Mouse (Mus musculus): ENCODE measurements at regions not wholly inside any gene's neighbourhood (a gene's known extent, or its start where the extent isn't known, plus 50 kb on each side); places are given as distances from the start of the nearest gene placed in this dataset.

GRCm38 (mm10) chr2:133614672-133615071 lies 62.7 kb downstream of the Bmp2 start:
- TF ChIP-seq CHD2 (IDR thresholded peaks at IDR 0.05; ENCODE audit: low read depth, low read length) (no peak), ZNF384 (IDR thresholded peaks at IDR 0.05; ENCODE audit: low read depth, low read length) (no peak), ZC3H11A (IDR thresholded peaks at IDR 0.05; ENCODE audit: borderline replicate concordance, low read depth, low read length) (peak; percentile 45; the same call in 1 of the 2 replicates)
- in situ Hi-C loops (cut with MboI; ENCODE audit: low sequenced_read_pairs in 2 of 2, unreplicated experiment in 2 of 2) = no loop called here
- Histone ChIP-seq H3K4me3 (ENCODE audit: insufficient read depth in 1 of 2, low read depth in 1 of 2, low read length in 2 of 2, poor library complexity in 1 of 2, severe bottlenecking in 1 of 2) (no peak overlapping the region), H3K27ac (ENCODE audit: insufficient read depth, low read depth, low read length, poor library complexity, severe bottlenecking) (no peak overlapping the region), H3K4me1 (ENCODE audit: control insufficient read depth in 2 of 2, insufficient read depth in 2 of 2, low read length in 2 of 2, poor library complexity in 1 of 2) (no peaks in the 10 kb centered on the region), H3K36me3 (ENCODE audit: control insufficient read depth, insufficient read depth, low read length, poor library complexity, severe bottlenecking) (no peaks in the 10 kb centered on the region), H3K9ac (ENCODE audit: insufficient read depth, low read depth, low read length, poor library complexity, severe bottlenecking) (no peak overlapping the region; the same call in 1 of the 2 replicates), H3K9me3 (ENCODE audit: control insufficient read depth, insufficient read depth, low read depth, low read length) (no peaks in the 10 kb centered on the region)
- peak; percentile 77 for DNase-seq (ENCODE audit: low read depth, low spot score)

DNA sequence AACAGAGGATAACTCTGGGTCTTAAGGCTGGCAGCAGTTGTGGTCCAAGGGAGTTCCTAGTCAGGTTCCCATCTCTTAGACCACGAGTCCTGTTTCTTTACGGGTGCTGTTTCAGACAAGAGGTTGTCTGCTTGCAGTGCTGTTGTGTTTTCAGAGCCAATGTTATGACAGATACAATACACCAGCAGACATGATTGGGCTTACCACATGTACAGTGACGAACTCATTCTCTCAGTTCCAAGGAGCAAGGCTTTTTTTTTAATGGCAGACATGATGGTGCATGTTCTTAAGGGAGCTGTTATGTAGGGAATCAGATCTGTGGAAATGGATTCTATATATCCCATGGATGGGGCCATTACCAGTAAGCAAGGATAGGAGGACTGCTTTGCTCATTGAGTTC lies 63.3 kb downstream of the Bmp2 start:
- TF ChIP-seq ZNF384 (IDR thresholded peaks at IDR 0.05; ENCODE audit: low read depth, low read length) (no peak), CHD2 (IDR thresholded peaks at IDR 0.05; ENCODE audit: low read depth, low read length) (no peak), HCFC1 (IDR thresholded peaks at IDR 0.05; ENCODE audit: borderline replicate concordance, insufficient read depth, low read length) (no peak), ZC3H11A (IDR thresholded peaks at IDR 0.05; ENCODE audit: borderline replicate concordance, low read depth, low read length) (no peak), MAFK (IDR thresholded peaks at IDR 0.05; ENCODE audit: insufficient read depth, low read depth, low read length) (no peak)
- H3K9me3 ChIP-seq (ENCODE audit: control insufficient read depth, insufficient read depth, low read depth, low read length) = no peaks in the 10 kb centered on the region
- no peaks in the 10 kb centered on the region for H3K4me1 ChIP-seq (ENCODE audit: control insufficient read depth in 2 of 2, insufficient read depth in 2 of 2, low read length in 2 of 2, poor library complexity in 1 of 2)
- no peak overlapping the region for H3K27ac ChIP-seq (ENCODE audit: insufficient read depth, low read depth, low read length, poor library complexity, severe bottlenecking)
- no peak for DNase-seq (ENCODE audit: low read depth, low spot score)
- no peak overlapping the region for H3K9ac ChIP-seq (ENCODE audit: insufficient read depth, low read depth, low read length, poor library complexity, severe bottlenecking)
- no peak overlapping the region for H3K4me3 ChIP-seq (ENCODE audit: insufficient read depth in 1 of 2, low read depth in 1 of 2, low read length in 2 of 2, poor library complexity in 1 of 2, severe bottlenecking in 1 of 2)
- no peaks in the 10 kb centered on the region for H3K36me3 ChIP-seq (ENCODE audit: control insufficient read depth, insufficient read depth, low read length, poor library complexity, severe bottlenecking)
- in situ Hi-C loops (cut with MboI; ENCODE audit: low sequenced_read_pairs in 2 of 2, unreplicated experiment in 2 of 2) = no loop called here

DNA sequence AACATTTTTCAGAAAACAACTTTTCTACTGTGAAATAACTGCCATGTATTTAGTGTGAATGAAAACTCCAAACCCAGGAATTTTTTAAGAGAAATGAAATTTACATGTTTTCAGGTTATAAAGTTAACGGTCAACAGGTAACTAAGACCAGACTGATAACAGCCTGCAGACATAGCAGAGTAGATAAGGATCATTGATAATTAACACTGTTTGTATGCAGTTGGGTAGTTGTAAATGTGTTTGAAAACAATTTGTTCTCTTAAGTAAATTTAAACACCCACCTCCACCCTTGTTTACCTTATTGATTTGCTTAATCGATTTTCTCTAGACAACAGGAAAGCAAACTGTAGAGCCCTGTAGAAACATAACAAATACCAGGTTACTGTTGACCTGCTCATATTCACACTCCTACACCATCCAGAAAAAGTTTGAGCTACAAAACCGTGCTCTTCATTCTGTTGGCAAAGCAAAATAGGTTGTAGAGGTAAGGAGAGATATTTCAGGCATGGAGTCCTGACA lies 65.4 kb downstream of the Bmp2 start:
- no peak overlapping the region for H3K9ac ChIP-seq (ENCODE audit: insufficient read depth, low read depth, low read length, poor library complexity, severe bottlenecking)
- DNase-seq (ENCODE audit: low read depth, low spot score) = no peak
- no peak overlapping the region for H3K27ac ChIP-seq (ENCODE audit: insufficient read depth, low read depth, low read length, poor library complexity, severe bottlenecking)
- no peaks in the 10 kb centered on the region for H3K4me1 ChIP-seq (ENCODE audit: control insufficient read depth in 2 of 2, insufficient read depth in 2 of 2, low read length in 2 of 2, poor library complexity in 1 of 2)
- no peaks in the 10 kb centered on the region for H3K9me3 ChIP-seq (ENCODE audit: control insufficient read depth, insufficient read depth, low read depth, low read length)
- no peaks in the 10 kb centered on the region for H3K36me3 ChIP-seq (ENCODE audit: control insufficient read depth, insufficient read depth, low read length, poor library complexity, severe bottlenecking)
- TF ChIP-seq MAFK (IDR thresholded peaks at IDR 0.05; ENCODE audit: insufficient read depth, low read depth, low read length) (no peak), CHD2 (IDR thresholded peaks at IDR 0.05; ENCODE audit: low read depth, low read length) (no peak), ZC3H11A (IDR thresholded peaks at IDR 0.05; ENCODE audit: borderline replicate concordance, low read depth, low read length) (no peak), HCFC1 (IDR thresholded peaks at IDR 0.05; ENCODE audit: borderline replicate concordance, insufficient read depth, low read length) (no peak), ZNF384 (IDR thresholded peaks at IDR 0.05; ENCODE audit: low read depth, low read length) (no peak)
- in situ Hi-C loops (cut with MboI; ENCODE audit: low sequenced_read_pairs in 2 of 2, unreplicated experiment in 2 of 2) = no loop called here
- H3K4me3 ChIP-seq (ENCODE audit: insufficient read depth in 1 of 2, low read depth in 1 of 2, low read length in 2 of 2, poor library complexity in 1 of 2, severe bottlenecking in 1 of 2) = no peak overlapping the region

DNA sequence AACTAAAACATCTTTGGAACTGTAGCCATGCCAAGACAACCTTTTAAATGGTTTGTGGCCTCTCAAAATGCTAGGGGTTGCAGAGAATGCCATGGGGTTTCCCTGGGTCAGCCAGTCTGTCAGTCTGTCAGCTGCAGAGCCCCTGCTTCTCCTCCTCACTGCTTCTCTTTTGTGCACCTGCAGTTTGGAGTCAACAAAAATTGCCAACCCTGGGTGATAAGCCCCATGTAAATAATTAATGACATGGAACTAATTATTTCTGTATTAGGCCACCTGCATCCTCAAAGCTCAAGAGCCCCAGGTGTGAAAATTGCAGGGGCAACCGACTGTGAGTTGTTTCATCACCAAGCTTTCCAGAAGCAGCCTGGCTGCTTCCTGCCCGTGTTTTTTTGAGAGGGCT lies 70.6 kb downstream of the Bmp2 start:
- H3K9ac ChIP-seq (ENCODE audit: insufficient read depth, low read depth, low read length, poor library complexity, severe bottlenecking) = no peak overlapping the region
- TF ChIP-seq CHD2 (IDR thresholded peaks at IDR 0.05; ENCODE audit: low read depth, low read length) (no peak), ZNF384 (IDR thresholded peaks at IDR 0.05; ENCODE audit: low read depth, low read length) (no peak)
- no peak for DNase-seq (ENCODE audit: low read depth, low spot score)
- no peaks in the 10 kb centered on the region for H3K9me3 ChIP-seq (ENCODE audit: control insufficient read depth, insufficient read depth, low read depth, low read length)
- no peaks in the 10 kb centered on the region for H3K4me1 ChIP-seq (ENCODE audit: control insufficient read depth in 2 of 2, insufficient read depth in 2 of 2, low read length in 2 of 2, poor library complexity in 1 of 2)
- no peak overlapping the region for H3K27ac ChIP-seq (ENCODE audit: insufficient read depth, low read depth, low read length, poor library complexity, severe bottlenecking)
- in situ Hi-C loops (cut with MboI; ENCODE audit: low sequenced_read_pairs in 2 of 2, unreplicated experiment in 2 of 2) = no loop called here
- no peaks in the 10 kb centered on the region for H3K36me3 ChIP-seq (ENCODE audit: control insufficient read depth, insufficient read depth, low read length, poor library complexity, severe bottlenecking)
- no peak overlapping the region for H3K4me3 ChIP-seq (ENCODE audit: insufficient read depth in 1 of 2, low read depth in 1 of 2, low read length in 2 of 2, poor library complexity in 1 of 2, severe bottlenecking in 1 of 2)

DNA sequence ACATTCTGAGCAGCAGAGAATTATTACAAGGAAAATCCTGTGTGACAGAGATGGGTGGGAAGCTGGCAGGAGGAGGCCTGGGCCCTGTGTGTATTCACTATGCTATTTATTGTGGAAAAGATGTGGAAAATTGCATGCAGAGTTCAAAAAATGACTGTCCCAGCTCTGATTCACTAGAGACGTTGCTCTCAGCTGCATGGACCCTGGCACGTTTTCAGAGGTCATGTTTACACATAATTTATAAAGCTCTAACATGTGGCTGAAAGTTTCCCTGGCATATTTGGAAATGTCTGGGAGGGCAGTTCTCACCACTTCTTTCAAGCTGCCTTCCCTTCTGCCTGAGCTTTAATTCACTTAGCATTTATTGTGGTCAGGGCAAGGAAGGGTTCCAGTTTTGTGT lies 73.6 kb downstream of the Bmp2 start:
- no peak for TF ChIP-seq ZNF384 (IDR thresholded peaks at IDR 0.05; ENCODE audit: low read depth, low read length)
- no peak for DNase-seq (ENCODE audit: low read depth, low spot score)
- H3K4me1 ChIP-seq (ENCODE audit: control insufficient read depth in 2 of 2, insufficient read depth in 2 of 2, low read length in 2 of 2, poor library complexity in 1 of 2) = no peaks in the 10 kb centered on the region

More for the DNA sequence above, 73.6 kb downstream of the Bmp2 start:
- Histone ChIP-seq H3K9me3 (ENCODE audit: control insufficient read depth, insufficient read depth, low read depth, low read length) (no peaks in the 10 kb centered on the region), H3K36me3 (ENCODE audit: control insufficient read depth, insufficient read depth, low read length, poor library complexity, severe bottlenecking) (no peaks in the 10 kb centered on the region), H3K27ac (ENCODE audit: insufficient read depth, low read depth, low read length, poor library complexity, severe bottlenecking) (no peak overlapping the region), H3K9ac (ENCODE audit: insufficient read depth, low read depth, low read length, poor library complexity, severe bottlenecking) (no peak overlapping the region), H3K4me3 (ENCODE audit: insufficient read depth in 1 of 2, low read depth in 1 of 2, low read length in 2 of 2, poor library complexity in 1 of 2, severe bottlenecking in 1 of 2) (no peak overlapping the region)
- in situ Hi-C loops (cut with MboI; ENCODE audit: low sequenced_read_pairs in 2 of 2, unreplicated experiment in 2 of 2) = no loop called here

All from ES-E14 (cell line).